Mouse (Mus musculus) layer of hippocampus, postnatal 25 days (tissue): ENCODE results near the gene Ppp4r4. TPM values are rescaled to one million over a fixed set of nuclear protein-coding genes. Genes with fewer than 3 reads are reported as not detected.
A peak's percentile ranks its signal among the peaks of the same experiment; 100 is the strongest.
"Not testable (repeated sequence)": the region's sequence is repeated elsewhere in the genome, so short reads cannot be mapped to it uniquely, and the experiment has no call there.

ENCODE experiments used
- DNase-seq, 2 experiments: peaks; one replicate each; pipeline ENCODE4 v3.0.0; 2022; ENCODE audit warnings: mixed read lengths in 2 of 2, low spot score in 1 of 2; ENCODE audit errors: extremely low spot score in 1 of 2
- total RNA-seq, 2 experiments: library from RNA; stranded (reverse); gene quantifications; 2 replicates each; pipeline ENCODE4 v1.2.3; 2021

Ppp4r4 gene
- 10 to 100 TPM; 43.6 to 47.9 TPM for total RNA-seq

GRCm38 (mm10) chr12:103532020-103532648, at the start of gene Ppp4r4:
Gene Ppp4r4, plus strand, starts transcription at chr12:103532283.
- peak; percentile 88 to 92 for DNase-seq

- no peak for DNase-seq
Measured at GRCm38 (mm10) chr12:103482781-103483180, 49.3 kb upstream of the Ppp4r4 start.

- not testable (repeated sequence) for DNase-seq
Measured at GRCm38 (mm10) chr12:103484200-103484972, 47.7 kb upstream of the Ppp4r4 start.

- no peak for DNase-seq
Measured at GRCm38 (mm10) chr12:103486726-103487125, 45.4 kb upstream of the Ppp4r4 start.

- no peak for DNase-seq
Measured at GRCm38 (mm10) chr12:103487276-103487675, 44.8 kb upstream of the Ppp4r4 start.

- no peak for DNase-seq
Measured at GRCm38 (mm10) chr12:103487750-103488149, 44.3 kb upstream of the Ppp4r4 start.

GRCm38 (mm10) chr12:103491091-103491730, 40.9 kb upstream of the Ppp4r4 start:
- no peak for DNase-seq

- peak; percentile 53 to 83 for DNase-seq
Measured at GRCm38 (mm10) chr12:103492767-103493166, 39.3 kb upstream of the Ppp4r4 start.

- peak in 1 of 2 experiments; percentile 66 for DNase-seq
Measured at GRCm38 (mm10) chr12:103494486-103494885, 37.6 kb upstream of the Ppp4r4 start.

GRCm38 (mm10) chr12:103498768-103499167, 33.3 kb upstream of the Ppp4r4 start:
- DNase-seq = no peak

GRCm38 (mm10) chr12:103499261-103499660, 32.8 kb upstream of the Ppp4r4 start:
- DNase-seq = no peak

- DNase-seq = no peak
Measured at GRCm38 (mm10) chr12:103503300-103503699, 28.8 kb upstream of the Ppp4r4 start.

- DNase-seq = no peak
Measured at GRCm38 (mm10) chr12:103504402-103504801, 27.7 kb upstream of the Ppp4r4 start.

GRCm38 (mm10) chr12:103508346-103508745, 23.7 kb upstream of the Ppp4r4 start:
- DNase-seq = no peak

- peak in 1 of 2 experiments; percentile 35 for DNase-seq
Measured at GRCm38 (mm10) chr12:103509893-103510292, 22.2 kb upstream of the Ppp4r4 start.

GRCm38 (mm10) chr12:103511586-103511985, 20.5 kb upstream of the Ppp4r4 start:
- no peak for DNase-seq

GRCm38 (mm10) chr12:103513039-103513438, 19.0 kb upstream of the Ppp4r4 start:
- DNase-seq = no peak

- peak in 1 of 2 experiments; percentile 38 for DNase-seq
Measured at GRCm38 (mm10) chr12:103513451-103513871, 18.6 kb upstream of the Ppp4r4 start.

GRCm38 (mm10) chr12:103514354-103514753, 17.7 kb upstream of the Ppp4r4 start:
- DNase-seq = no peak

- no peak for DNase-seq
Measured at GRCm38 (mm10) chr12:103515638-103516037, 16.4 kb upstream of the Ppp4r4 start.

GRCm38 (mm10) chr12:103518640-103519039, 13.4 kb upstream of the Ppp4r4 start:
- DNase-seq = no peak
